Mouse (Mus musculus): Measurements from ENCODE around the gene Zgrf1.
A peak's percentile ranks its signal among the peaks of the same experiment; 100 is the strongest.

Gene Zgrf1

GRCm38 (mm10) chr3:127552973-127553719 lies at the start of gene Zgrf1, which contains the start of gene Larp7:
TSS of gene Zgrf1 (plus strand) at chr3:127553489.
TSS of gene Larp7 (minus strand) at chr3:127553349.
- peak; percentile 99 for DNase-seq

- DNase-seq, result no peak
These were observed 45.2 kb upstream of the Zgrf1 start for GRCm38 (mm10) chr3:127507878-127508783.

DNA sequence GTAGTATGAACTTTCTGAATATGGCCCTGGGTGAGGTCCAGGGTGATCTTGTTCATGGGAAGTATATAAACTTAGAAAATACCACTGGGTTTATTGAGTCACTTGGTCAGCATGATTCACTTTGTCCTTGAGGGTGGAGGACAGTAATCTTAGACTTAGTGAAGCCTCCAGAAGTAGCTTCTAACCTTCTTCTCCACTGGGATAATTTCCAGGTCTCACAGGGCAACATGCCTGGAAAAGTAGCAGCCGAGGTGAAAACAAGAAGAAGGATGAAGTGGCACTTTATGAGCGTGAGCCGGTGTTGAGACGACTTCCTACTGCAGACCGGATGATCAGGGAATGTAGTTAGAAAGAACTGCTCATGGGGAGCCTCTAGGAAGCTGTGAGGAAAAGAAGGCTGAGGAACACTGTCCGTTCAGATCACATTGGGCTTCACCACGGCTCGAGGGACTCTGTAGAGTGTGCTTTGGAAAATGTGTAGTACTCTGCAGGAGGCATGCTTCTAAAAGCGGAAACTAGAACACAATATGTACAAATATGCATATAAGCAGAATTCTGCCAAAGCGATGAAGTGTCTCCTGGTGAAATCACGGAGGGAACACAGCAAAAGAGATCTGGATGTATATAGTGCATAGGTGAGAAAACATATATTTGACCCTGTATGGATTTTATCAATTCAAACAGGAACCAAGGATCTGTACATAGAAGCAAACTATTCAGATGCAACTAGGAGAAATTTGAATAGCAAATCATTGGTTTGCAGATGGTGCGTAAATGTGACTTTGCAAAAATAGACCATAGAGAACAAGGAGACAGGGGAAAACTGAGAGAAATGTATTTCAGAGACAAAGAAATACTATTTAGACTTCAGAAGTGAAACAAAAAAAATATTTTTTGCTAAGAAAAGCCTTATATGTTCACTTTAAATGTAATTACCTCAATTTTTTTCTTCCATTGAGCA lies 41.2 kb upstream of the Zgrf1 start:
- no peak for DNase-seq

GRCm38 (mm10) chr3:127512794-127513335 lies 40.4 kb upstream of the Zgrf1 start:
- no peak for DNase-seq

DNA sequence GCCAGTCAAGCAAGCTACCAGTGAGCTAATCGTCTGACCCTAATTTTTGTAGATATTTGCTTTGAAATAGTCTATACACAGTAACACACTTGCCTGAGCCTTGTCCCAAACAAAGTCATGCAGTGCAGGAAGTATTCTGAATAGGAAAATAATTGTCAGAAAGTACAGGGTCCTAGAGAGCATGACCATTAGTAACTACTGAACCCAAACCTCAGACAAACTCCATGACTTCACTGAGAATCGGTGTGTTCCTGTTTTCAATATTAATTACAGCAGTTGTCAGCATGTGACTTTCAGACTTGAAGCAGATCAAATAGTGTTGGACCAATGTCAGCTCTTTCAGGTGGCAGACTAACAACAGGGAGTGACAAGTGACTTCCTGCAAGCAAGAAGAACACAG lies 39.6 kb upstream of the Zgrf1 start:
- DNase-seq, result no peak

GRCm38 (mm10) chr3:127515251-127515650 lies 38.0 kb upstream of the Zgrf1 start:
- no peak for DNase-seq

DNA sequence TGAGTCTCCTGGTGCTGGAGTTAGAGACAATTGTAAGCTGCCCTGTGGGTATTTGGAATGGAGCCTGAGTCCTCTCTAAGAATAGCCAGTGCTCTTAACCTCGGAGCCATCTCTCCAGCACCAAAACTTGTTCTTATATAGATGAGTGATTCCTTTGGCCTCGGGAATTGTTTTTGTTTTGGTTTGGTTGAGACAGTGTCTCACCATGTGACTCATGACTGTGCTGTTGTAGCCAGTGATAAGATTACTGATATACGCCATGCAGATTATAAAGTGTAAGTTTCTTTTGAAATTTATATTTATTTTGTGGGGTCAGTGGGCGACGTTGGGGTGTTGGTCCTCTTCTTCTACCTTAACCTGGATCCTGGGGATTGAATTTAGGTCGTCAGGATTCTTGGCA lies 33.0 kb upstream of the Zgrf1 start:
- no peak for DNase-seq

DNA sequence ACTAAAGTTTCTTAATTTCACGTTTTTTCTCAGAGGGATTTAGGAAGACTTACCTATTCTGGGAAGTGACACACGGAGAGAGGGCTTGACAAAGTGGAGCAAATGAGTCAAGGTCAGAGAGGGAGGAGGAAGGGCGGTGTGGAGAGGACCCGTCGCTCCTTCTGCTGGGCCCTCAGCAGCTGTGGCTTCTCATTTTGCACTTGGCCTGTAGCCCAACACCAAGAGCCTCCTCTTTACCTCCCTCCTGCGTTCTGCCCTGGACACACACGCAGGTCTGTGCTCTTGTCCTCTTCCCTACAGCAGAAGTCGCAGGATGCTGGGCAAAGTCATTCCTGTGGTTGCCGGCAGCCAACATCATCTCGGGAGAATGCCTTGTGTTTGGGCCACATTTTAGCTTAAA lies 32.1 kb upstream of the Zgrf1 start:
- peak; percentile 8 for DNase-seq

DNA sequence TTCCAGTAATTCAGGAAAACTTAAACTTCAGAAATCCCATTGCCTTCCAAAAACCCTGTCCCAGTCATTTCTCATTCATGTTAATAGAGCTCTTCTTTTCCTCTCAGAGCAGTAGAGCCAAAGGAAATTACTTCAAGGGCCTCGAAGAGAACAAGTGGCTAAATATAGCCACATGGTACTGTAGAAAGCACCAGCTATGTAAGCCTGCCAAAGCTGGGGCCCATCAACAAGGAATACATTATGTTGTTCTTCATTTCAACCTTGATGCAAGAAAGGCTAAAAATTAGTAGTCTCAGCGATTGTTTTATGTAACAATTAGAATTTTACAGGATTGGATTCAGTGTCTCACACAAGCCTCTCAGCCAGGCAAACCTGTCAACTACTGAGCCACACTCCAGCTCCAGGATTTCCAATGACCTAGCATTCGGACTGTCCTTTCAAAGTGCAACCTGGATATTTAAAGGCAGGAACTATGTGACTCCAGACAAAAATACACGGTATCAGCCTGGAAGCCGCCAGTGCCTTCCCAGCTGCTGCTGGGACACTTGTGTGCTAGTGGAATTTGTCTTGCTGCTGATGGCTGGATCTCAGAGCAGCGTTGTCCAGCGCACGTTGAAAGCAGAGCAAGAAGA lies 28.0 kb upstream of the Zgrf1 start:
- DNase-seq, result no peak

DNA sequence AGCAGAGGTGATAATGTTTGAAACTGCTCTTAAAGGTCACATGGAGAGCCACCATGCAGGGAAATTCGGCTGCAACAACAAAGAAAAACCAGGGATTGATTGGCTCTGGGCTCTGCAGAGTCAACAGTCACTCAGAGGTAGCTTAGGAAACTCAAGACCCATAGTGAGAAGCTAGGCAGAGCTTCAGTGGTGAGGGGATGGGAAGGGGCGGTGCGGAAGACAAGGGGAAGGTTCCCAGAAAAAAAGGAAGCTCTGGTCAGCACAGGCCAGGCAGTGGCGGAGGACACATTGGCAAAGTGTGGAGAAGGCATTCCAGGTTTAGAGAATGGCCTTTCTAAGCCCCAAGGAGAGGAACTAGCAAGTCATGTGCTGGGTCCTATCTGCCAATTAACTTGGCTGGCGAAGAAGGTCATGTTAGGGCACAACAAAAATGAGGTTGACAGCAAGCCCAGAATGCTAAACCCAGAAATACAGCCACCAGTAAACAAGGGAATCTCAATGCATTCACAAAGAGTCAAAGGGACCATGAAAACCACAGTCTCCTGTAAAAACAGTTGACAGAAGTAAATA lies 25.7 kb upstream of the Zgrf1 start:
- DNase-seq, result no peak

GRCm38 (mm10) chr3:127529210-127529609 lies 24.1 kb upstream of the Zgrf1 start:
- no peak for DNase-seq

DNA sequence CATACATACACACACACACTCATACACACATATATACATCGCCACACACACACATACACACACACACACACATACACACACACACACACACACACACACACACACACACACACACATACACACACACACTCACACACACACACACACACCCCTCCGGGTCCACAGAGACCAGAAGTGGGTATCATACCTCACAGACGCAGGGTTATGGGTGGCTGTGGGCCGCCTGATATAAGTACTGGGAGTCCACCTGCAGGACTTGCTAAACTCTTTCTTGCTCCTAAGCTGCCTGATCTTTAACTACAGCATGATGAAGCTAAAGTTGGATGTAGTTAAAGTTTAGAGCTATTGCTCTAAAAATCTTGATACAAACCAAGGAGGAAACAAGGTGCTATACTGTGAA lies 23.5 kb upstream of the Zgrf1 start:
- no peak for DNase-seq

- no peak for DNase-seq
These were observed 23.0 kb upstream of the Zgrf1 start for GRCm38 (mm10) chr3:127530293-127530692.

DNA sequence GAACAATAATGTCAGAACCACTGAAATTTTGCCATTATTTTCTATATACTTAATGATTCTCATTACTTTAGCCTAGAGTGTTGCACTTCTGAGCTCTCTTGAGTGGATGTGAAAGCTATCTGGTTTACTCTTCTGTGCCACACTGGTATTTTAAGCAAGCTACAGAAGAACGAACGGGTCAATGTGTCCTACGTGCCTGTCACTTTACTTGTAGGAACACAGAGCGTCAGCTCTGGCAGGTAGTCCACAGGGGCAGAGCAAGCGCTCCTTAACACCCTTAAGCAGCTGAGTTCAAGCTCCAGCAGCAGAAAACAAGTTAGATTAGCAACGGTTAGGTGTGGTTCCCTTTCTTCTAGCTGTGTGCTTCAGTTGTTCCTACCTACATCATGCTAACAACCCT lies 14.1 kb upstream of the Zgrf1 start:
- no peak for DNase-seq

- no peak for DNase-seq
These were observed 9.3 kb upstream of the Zgrf1 start for GRCm38 (mm10) chr3:127543976-127544375.

DNA sequence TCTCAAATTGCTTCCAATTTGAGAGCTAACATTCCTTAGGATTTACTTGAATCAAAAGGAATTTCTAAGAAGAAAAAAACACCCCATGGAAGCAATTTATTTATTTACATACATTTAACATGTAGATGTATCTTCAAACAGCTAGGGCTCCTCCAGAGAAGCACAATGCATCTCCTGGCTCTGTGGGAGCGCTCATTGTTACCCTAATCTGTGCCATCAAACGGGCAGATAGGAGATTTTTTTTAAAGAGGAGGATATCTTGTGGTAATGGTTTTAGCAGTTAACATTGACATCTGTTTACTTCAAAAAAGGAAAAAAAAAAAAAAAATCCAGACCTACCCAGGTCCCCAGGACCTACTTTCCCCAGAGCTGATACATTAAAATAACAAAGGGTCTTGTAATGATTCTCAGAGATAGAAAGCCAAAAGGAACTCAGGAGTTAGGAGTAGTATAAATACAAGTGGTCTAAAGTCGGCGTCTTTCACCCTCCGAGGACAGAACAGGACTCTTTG lies 8.6 kb upstream of the Zgrf1 start:
- DNase-seq, result no peak

DNA sequence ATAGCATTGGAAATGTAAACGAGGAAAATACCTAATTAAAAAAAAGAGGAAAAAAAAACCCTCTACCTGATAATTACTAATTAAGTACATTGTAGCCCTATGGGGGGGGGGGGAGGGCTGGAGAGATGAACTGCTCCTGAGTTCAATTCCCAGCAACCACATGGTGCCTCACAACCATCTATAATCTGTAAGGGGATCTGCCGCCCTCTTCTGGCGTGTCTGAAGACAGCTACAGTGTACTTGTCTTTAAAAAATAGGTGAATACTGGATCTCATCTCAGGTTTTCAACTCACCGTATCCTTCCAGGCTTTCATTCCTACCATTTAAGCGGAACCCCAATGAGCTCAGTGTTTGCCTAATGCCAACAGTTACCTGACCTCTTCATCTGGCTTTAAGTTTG lies 5.4 kb upstream of the Zgrf1 start:
- DNase-seq, result peak; percentile 25

DNA sequence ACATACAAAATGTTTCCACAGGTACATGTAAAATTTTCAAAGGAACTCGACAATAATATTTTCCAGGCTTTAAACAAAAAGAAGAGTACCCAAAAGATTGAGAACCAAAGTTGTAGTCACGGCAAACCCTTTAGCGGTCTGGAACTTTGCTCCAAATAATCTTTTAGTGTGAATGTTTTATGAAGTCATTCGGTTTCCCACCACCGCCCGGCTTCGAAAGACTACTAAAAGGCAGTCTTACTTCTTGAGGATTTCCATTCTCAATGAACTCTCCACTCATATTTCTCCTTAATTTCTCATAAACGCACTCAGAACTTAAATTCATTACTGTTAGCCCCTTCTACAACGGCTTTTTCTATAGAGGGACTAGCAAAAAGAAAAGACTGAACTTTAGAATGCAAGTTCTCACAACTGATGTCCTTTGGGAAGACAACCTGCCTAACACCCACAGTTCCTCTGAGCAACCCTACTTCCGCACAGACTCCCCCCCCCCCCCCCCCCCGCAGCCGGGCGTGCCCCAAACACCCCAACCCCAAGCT lies 786 bp upstream of the Zgrf1 start:
- DNase-seq, result peak; percentile 4

DNA sequence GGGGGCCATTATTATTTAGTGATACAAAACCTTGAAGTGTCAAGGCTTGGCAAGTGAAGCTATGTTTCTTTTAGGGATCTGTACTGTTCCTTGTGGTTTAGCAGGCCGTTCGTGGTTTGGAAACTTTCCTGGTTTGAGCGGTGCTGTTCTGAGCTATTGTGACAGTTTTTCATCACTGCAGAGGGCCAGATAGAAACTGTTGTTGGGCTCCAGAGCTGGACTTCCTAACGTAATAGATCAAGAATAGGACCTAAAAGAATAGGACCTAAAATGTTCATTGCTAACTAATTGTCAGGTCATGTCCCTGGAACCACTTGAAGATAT lies 393 bp downstream of the Zgrf1 start:
- DNase-seq, result no peak

- DNase-seq, result no peak
These were observed 1.4 kb downstream of the Zgrf1 start for GRCm38 (mm10) chr3:127554723-127555122.

DNA sequence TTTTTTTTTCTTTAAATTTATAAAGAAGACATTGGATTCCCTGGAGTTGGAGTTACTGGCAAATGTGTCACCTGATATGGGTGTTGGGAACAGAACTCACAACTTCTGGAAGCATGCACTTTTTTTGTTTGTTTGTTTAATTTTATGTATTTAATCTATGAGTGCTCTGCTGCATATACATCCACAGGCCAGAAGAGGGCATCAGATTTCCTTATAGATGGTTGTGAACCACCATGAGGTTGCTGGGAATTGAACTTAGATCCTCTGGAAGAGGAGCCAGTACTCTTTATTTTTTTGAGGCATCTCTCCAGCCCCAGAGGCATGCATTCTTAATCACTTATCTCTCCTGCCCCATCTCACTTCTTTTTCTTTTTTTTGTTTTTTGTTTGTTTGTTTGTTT lies 4.9 kb downstream of the Zgrf1 start:
- DNase-seq, result no peak

Data from lung, postnatal 14 days (tissue).